In genomic region chr17:64770277-64770676, GRCm38 (mm10) we compare ENCODE assay signal across 11 mouse cellular contexts.
DNase-seq lines count a peak whose midpoint lies in the region.
"Had no signal": no experiment of that assay in that cellular context is flagged by ENCODE, and none has a peak within 500 bp of the region (broad histone marks: within the 10 kb centered on the region; RNA-seq: fewer than 3 reads in every experiment).

No protein-coding gene starts in this region.

- H3K27ac ChIP-seq in hindbrain, embryonic 10.5 days, result no peak overlapping the region
- H3K27ac ChIP-seq: heart, embryonic 10.5 days; limb, embryonic 10.5 days had no signal

- H3K4me3 ChIP-seq in hindbrain, embryonic 10.5 days, result no peak overlapping the region
- H3K4me3 ChIP-seq: erythroblast, embryonic 14.5 days; heart, embryonic 10.5 days; limb, embryonic 10.5 days had no signal

- intact Hi-C loops in heart, postnatal 25 days (cut with DNase I), result no loop called here

- WGBS in hindbrain, embryonic 10.5 days, result 71% methylated on average over 1 of the region's 1 CpGs

- no peaks in the 10 kb centered on the region for H3K36me3 ChIP-seq in hindbrain, embryonic 10.5 days
- H3K36me3 ChIP-seq: heart, embryonic 10.5 days; limb, embryonic 10.5 days had no signal

- H3K27me3 ChIP-seq in hindbrain, embryonic 10.5 days (ENCODE audit: insufficient read depth, poor library complexity, severe bottlenecking), result no peaks in the 10 kb centered on the region

- DNase-seq in right cerebral cortex, postnatal 14 days, result peak; percentile 19
- no peak for DNase-seq in right cerebral cortex, adult 18-20 months
- DNase-seq in hindbrain, embryonic 10.5 days (ENCODE audit: low spot score), result peak; percentile 20
- peak; percentile 49 for DNase-seq in mesoderm, embryonic 11.5 days (ENCODE audit: low read depth, low spot score)
- peak; percentile 55 for DNase-seq in telencephalon, adult 2 months (ENCODE audit: low read depth, low spot score)
- DNase-seq in heart, postnatal 25 days (ENCODE audit: low spot score), result no peak
- DNase-seq in spleen, adult 18-20 months, result no peak
- DNase-seq: cerebellum, adult 18-20 months had no signal

- 0 out of 2 replicates have a peak, but pooled peaks cover 10% of the 10 kb centered on the region for H3K4me1 ChIP-seq in hindbrain, embryonic 10.5 days (replicated peaks)
- H3K4me1 ChIP-seq: heart, embryonic 10.5 days; limb, embryonic 10.5 days had no signal

- no peaks in the 10 kb centered on the region for H3K9me3 ChIP-seq in hindbrain, embryonic 10.5 days
- H3K9me3 ChIP-seq: heart, embryonic 10.5 days; limb, embryonic 10.5 days had no signal

Comparison
In these comparisons a context has a peak if more than half of its experiments do, and no peak if none do; other contexts are left out.
1. DNase-seq: peak in right cerebral cortex, postnatal 14 days (single experiment), hindbrain, embryonic 10.5 days (single experiment), mesoderm, embryonic 11.5 days (single experiment) and telencephalon, adult 2 months (single experiment); none in right cerebral cortex, adult 18-20 months (single experiment), heart, postnatal 25 days (single experiment) and spleen, adult 18-20 months (0 of 2).